Mouse (Mus musculus) gastrocnemius, postnatal 10 days (tissue): Measurements from ENCODE around the gene Tubgcp3. TPM values are rescaled to one million over a fixed set of nuclear protein-coding genes. Genes with fewer than 3 reads are reported as not detected.
"Not testable (repeated sequence)": the region's sequence is repeated elsewhere in the genome, so short reads cannot be mapped to it uniquely, and the experiment has no call there.

ENCODE experiments used
- DNase-seq: peaks from one replicate; pipeline ENCODE4 v3.0.0; 2021; ENCODE audit warnings: mixed read lengths
- total RNA-seq, 2 experiments: library from RNA; stranded (reverse); gene quantifications; 2 replicates each; pipeline ENCODE4 v1.2.3; 2021

The Tubgcp3 gene
- total RNA-seq, 2 experiments from 2014 or later, result 10.6 to 13.9 TPM

DNA sequence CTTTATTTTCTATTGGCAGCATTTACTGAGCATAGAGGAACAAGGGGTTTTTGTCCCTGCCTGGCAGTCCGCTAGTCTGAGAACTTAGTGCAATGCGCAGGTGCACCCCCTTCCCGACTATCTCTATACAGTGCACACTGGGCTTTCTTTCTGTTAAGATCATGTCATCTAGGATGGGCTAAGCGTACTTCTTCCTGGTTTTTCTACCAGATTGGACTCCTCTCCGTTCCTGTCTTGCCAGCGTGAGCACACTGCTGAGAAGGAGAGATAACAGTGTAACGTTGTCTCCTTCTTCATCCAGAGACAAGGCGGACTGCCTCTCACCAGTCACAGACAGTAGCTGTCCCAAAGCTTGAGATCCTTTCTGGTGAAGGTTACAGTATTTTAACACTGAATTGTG, 27.7 kb downstream of the Tubgcp3 start:
- no peak for DNase-seq

GRCm38 (mm10) chr8:12641527-12641926, 30.5 kb downstream of the Tubgcp3 start:
- DNase-seq, result no peak

- no peak for DNase-seq
Measured at GRCm38 (mm10) chr8:12638446-12638845, 33.6 kb downstream of the Tubgcp3 start.

DNA sequence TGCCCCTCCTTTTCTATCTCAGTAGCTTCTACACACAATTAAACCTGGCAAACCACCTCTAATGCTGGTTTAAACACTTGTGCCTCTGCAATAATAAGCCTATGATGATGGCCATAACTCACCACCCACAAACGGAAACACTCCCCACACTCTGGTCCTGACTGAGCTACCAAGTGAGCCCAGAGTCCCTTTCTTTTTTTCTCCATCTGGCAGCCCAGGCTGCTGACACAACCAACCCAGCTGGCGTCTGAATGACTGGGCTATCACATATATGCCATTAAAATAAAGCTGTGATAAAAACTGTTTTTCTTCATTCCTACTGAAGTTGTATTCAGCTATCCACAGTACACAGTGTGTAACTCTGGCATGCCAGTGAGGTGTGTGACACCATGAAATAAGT, 36.7 kb downstream of the Tubgcp3 start:
- no peak for DNase-seq

GRCm38 (mm10) chr8:12629079-12629478, 43.0 kb downstream of the Tubgcp3 start:
- DNase-seq, result peak; percentile 37

DNA sequence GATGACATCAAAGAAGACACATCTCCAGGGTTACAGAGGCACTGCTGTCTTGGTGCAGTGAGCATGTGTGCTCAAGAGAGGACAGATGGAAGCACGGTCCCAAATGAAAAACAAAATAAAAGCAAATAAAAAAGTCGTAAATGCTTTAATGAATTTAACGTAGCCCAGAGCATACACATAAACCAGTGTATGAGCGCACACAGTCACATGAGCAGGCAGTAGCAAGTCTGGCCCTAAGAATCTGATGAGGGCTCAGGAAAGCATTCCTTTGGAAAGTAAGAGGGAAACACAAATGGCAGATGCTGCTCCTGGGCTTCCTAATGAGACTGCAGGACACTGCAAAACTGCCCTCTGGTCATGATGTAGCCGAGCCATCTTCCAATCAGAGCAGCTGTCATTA, 46.2 kb downstream of the Tubgcp3 start:
- DNase-seq, result no peak

DNA sequence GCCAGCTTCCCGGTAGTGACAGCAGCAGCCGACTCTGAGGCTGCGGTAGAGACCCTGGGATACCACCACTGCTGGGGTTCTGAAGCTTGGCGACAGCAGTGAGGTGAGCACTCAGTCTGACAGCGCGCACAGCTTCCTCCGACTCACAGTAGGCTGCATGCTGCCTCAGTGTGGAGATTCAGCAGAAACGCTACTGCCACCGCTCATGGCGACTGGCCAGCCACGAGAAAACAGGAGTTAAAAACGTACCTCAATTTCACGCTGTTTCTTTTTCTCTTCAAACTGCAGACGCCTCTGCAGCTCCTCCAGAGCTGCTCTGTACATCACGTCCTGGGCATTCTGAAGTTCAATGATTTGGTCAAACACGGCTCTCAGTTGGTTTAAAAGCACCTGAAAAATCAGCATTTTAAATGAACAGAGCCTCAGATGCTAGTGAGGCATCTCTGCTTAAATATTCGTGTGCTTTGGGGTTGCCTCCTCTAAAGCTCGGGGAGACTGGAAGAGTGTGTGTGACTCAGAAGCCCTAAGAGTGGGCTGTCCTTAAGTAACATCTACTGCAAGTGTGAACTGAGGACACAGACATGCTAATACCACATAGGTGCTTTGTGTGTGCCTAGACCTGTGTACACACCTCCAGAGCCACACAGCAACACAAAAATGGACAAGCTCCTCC, 50.4 kb downstream of the Tubgcp3 start:
- DNase-seq, result no peak

DNA sequence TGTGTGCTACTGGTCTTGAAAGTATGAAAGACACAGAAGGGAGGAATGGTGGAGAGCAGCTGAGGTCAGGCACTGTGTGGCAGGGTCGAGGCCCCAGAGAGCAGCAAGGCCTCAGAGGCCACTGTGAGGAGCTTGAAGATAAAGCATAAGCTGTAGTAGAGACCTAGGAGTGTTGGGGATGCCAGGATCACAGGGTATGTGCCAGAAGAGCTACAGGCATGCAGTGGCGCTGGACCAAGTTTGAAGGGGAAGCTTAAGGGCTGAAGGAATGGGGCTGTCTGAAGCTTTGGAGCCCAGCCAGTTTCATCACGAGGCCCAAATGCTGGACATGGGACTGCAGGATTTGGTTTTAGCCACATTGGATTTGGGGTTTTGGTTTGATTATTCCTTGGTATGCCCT, 54.7 kb downstream of the Tubgcp3 start:
- DNase-seq, result not testable (repeated sequence)

- DNase-seq, result no peak
Measured at GRCm38 (mm10) chr8:12613201-12613600, 58.8 kb downstream of the Tubgcp3 start.

DNA sequence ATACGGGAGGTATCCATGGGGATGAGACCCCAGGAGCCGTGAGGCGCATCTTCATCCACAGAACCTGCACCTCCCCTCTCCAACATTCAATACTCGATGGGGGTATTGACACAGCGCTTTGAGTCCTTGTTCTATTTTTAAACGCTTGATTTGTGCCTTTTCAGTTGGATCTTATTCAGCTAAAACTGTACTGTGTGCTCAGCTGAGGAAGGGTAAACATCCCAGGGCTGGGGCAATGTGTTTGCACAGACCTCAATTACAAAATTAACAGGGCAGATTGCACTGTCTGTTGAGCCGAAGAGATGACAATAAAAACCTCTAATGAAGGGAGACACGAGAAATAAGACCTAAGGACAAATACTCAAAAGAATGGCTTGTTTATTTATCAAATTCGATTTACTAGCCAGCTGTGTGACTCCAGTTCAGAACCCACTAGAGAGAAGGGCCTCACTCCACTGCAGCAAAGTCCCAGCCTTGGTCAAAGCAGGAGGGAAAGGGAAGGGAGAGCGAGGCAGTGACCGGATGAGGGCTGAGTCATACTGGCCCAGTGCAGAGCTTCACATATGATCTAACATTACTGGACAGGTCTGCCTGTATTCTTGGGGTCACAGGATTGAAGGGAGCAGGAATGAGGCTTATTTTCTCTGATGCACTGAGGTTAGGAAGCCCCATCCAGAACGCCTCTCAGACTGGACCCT, 62.1 kb downstream of the Tubgcp3 start:
- no peak for DNase-seq

GRCm38 (mm10) chr8:12608810-12609209, 63.2 kb downstream of the Tubgcp3 start:
- DNase-seq, result no peak

- DNase-seq, result peak; percentile 65
Measured at GRCm38 (mm10) chr8:12607223-12607622, 64.8 kb downstream of the Tubgcp3 start.

DNA sequence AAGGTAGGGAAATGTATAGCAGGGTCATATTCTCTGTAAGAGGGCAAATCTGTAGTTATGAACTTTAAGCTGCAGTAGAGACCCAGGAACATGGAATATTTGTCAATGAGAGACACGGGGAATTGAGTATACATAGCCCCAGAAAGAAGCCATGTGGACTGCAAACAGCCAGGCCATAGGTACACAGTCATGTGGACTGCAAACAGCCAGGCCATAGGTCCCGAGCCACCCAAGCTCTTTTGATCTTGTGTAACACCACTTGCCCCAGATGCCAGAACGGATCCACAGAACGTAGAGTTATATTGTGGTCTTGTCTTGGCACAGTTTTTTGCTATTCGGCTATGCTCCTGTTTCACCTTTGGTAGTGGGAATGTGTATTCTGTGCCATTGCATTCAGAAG, 88.3 kb downstream of the Tubgcp3 start:
- no peak for DNase-seq

- DNase-seq, result not testable (repeated sequence)
Measured at GRCm38 (mm10) chr8:12579339-12579999, 92.6 kb downstream of the Tubgcp3 start.

DNA sequence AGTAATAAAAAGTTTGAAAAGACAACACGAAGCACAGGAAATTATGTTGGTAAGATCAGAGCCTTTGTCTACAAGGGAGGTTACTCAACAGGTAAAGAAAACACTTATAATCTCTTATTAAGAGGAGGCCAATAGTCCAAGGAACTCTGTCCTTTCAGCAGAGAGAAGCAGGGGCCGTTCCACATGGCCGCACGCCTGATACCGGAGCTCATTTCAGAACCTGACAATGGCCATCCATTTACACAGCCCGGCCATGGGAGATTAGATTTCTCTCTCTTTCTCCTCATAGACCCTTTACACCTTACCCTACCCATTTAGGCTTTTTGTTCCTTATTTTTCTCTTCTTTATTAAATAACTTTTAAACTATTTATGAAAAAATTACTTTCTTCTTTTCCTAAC, 95.3 kb downstream of the Tubgcp3 start:
- DNase-seq, result no peak

GRCm38 (mm10) chr8:12576003-12576402, 96.0 kb downstream of the Tubgcp3 start:
- DNase-seq, result no peak

GRCm38 (mm10) chr8:12572814-12573534, 99.1 kb downstream of the Tubgcp3 start, which contains the start of gene Spaca7:
TSS of gene Spaca7 (plus strand) at chr8:12573029.
- no peak for DNase-seq

- DNase-seq, result no peak
Measured at GRCm38 (mm10) chr8:12566509-12566908, 105.5 kb downstream of the Tubgcp3 start.

- no peak for DNase-seq
Measured at GRCm38 (mm10) chr8:12565488-12565887, 106.6 kb downstream of the Tubgcp3 start.

- DNase-seq, result no peak
Measured at GRCm38 (mm10) chr8:12564307-12564706, 107.7 kb downstream of the Tubgcp3 start.
